Mouse (Mus musculus) ES-E14 (cell line): ENCODE measurements at regions not wholly inside any gene's neighbourhood (a gene's known extent, or its start where the extent isn't known, plus 50 kb on each side); places are given as distances from the start of the nearest gene placed in this dataset.

Experiments used
- CHD2 ChIP-seq: IDR thresholded peaks from 2 replicates; pipeline ENCODE4 v1.6.1; 2014; ENCODE audit warnings: mild to moderate bottlenecking, low read depth, low read length, inconsistent platforms
- HCFC1 ChIP-seq: IDR thresholded peaks from 2 replicates; pipeline ENCODE4 v1.6.1; 2012; ENCODE audit warnings: low read length, inconsistent platforms, borderline replicate concordance; ENCODE audit not compliant: insufficient read depth
- MAFK ChIP-seq: IDR thresholded peaks from 2 replicates; pipeline ENCODE4 v1.6.1; 2014; ENCODE audit warnings: mild to moderate bottlenecking, low read depth, low read length, inconsistent platforms; ENCODE audit not compliant: insufficient read depth
- ZC3H11A ChIP-seq: IDR thresholded peaks from 2 replicates; pipeline ENCODE4 v1.6.1; 2012; ENCODE audit warnings: low read depth, mild to moderate bottlenecking, inconsistent platforms, low read length, borderline replicate concordance
- ZNF384 ChIP-seq: IDR thresholded peaks from 2 replicates; pipeline ENCODE4 v1.6.1; 2012; ENCODE audit warnings: low read depth, low read length, inconsistent platforms

DNA sequence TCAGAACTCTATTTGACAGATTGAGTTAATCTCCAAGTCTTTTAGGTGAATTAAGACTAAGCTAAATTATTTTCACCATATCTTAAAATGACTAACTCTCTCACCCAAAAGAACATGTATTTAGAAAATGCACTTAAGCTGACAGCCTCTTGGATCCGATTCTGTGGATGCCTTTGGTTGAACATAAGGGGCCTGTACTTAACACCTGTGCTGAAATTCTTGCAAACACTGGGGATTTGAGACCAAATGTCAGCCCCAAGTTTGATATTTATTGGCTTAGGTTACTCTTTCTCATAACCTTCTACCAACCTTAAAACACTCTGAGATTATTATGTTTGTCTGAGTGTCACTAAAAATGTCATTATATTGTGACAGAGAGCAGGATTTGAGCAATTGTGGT lies 126.6 kb upstream of the C9orf72 start:
- TF ChIP-seq MAFK (no peak), ZC3H11A (no peak), HCFC1 (no peak), ZNF384 (no peak), CHD2 (no peak)
